In the genomic region with DNA sequence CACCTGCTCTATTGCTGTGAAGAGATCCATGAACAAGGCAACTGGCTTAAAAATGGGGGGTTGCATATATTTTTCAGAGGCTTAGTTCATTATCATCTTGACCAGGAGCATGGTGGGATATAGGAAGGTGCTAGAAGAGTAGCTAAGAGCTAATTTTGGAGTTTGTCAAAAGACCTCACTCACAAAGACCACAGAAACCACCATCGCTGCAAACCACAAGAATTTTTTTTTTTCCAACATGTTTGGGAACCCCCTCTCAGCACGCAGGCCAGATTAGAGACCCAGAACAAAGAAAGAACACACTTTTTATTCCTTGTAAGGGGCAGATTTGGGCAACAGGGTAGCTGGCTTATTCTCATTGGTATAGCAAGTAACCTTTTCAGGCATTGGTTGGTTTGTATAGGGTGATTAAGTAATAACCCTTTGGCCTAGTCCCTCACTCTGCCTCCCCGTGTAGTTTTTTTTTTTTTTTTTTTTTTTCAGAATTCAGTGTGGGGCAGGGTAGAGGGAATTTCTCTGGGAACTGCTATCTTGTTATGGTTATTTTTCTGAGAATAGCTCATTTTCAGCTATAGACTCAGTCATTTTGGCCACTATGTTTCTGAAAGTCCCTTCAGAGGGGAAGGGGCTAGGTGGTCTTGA, we compare ENCODE assay signal across 36 mouse cellular contexts. TPM values are rescaled to one million over a fixed set of nuclear protein-coding genes. Genes with fewer than 3 reads are reported as not detected.
"Had no signal": no experiment of that assay in that cellular context is flagged by ENCODE, and none has a peak within 500 bp of the region (broad histone marks: within the 10 kb centered on the region; RNA-seq: fewer than 3 reads in every experiment).

No protein-coding gene starts in this region.

- H3K27me3 ChIP-seq: embryonic facial prominence, embryonic 12.5 days; embryonic facial prominence, embryonic 13.5 days; embryonic facial prominence, embryonic 15.5 days; forebrain, embryonic 12.5 days; forebrain, embryonic 13.5 days; forebrain, embryonic 15.5 days had no signal

- H3K4me1 ChIP-seq: embryonic facial prominence, embryonic 10.5 days; embryonic facial prominence, embryonic 12.5 days; embryonic facial prominence, embryonic 13.5 days; embryonic facial prominence, embryonic 15.5 days; forebrain, embryonic 10.5 days; forebrain, embryonic 12.5 days; forebrain, embryonic 13.5 days; forebrain, embryonic 15.5 days; heart, embryonic 10.5 days had no signal

- H3K9ac ChIP-seq: embryonic facial prominence, embryonic 12.5 days; embryonic facial prominence, embryonic 13.5 days; embryonic facial prominence, embryonic 15.5 days; forebrain, embryonic 12.5 days; forebrain, embryonic 13.5 days; forebrain, embryonic 15.5 days; forebrain, postnatal 0 days had no signal

- H3K4me2 ChIP-seq: embryonic facial prominence, embryonic 12.5 days; embryonic facial prominence, embryonic 13.5 days; embryonic facial prominence, embryonic 15.5 days; forebrain, embryonic 12.5 days; forebrain, embryonic 13.5 days; forebrain, embryonic 15.5 days; heart, embryonic 11.5 days had no signal

- H3K9me3 ChIP-seq: embryonic facial prominence, embryonic 12.5 days; embryonic facial prominence, embryonic 15.5 days; forebrain, embryonic 15.5 days had no signal

- H3K36me3 ChIP-seq: embryonic facial prominence, embryonic 10.5 days; embryonic facial prominence, embryonic 12.5 days; embryonic facial prominence, embryonic 13.5 days; embryonic facial prominence, embryonic 15.5 days; forebrain, embryonic 10.5 days; forebrain, embryonic 12.5 days; forebrain, embryonic 15.5 days; heart, embryonic 10.5 days had no signal

- H3K4me3 ChIP-seq: embryonic facial prominence, embryonic 10.5 days; embryonic facial prominence, embryonic 12.5 days; embryonic facial prominence, embryonic 13.5 days; embryonic facial prominence, embryonic 15.5 days; erythroblast, embryonic 14.5 days; forebrain, embryonic 10.5 days; forebrain, embryonic 12.5 days; forebrain, embryonic 13.5 days; forebrain, embryonic 15.5 days; gastrocnemius, adult 2 months; heart, adult 2 months; heart, embryonic 10.5 days had no signal

- H3K27ac ChIP-seq: embryonic facial prominence, embryonic 10.5 days; embryonic facial prominence, embryonic 12.5 days; embryonic facial prominence, embryonic 13.5 days; embryonic facial prominence, embryonic 15.5 days; forebrain, embryonic 10.5 days; forebrain, embryonic 12.5 days; forebrain, embryonic 13.5 days; forebrain, embryonic 15.5 days; gastrocnemius, adult 2 months; heart, adult 2 months; heart, embryonic 10.5 days had no signal

- DNase-seq: cerebellum, adult 9-11 months; cerebellum, postnatal 10 days; cerebellum, postnatal 14 days; cerebellum, postnatal 25 days; cerebellum, postnatal 36 days; embryo, embryonic 11 days; forebrain, postnatal 0 days; gastrocnemius, adult 2 months; gastrocnemius, postnatal 10 days; gastrocnemius, postnatal 14 days; gastrocnemius, postnatal 25 days; gastrocnemius, postnatal 36 days; heart, adult 18-20 months; heart, adult 2 months had no signal

RNA-seq across cellular contexts. Expression of gene Rpl39l, which starts 2.3 kb away (rescaled TPM):
- total RNA-seq: common myeloid progenitor, adult 5-6 weeks; gastrocnemius, adult 18-20 months; gastrocnemius, adult 2 months; gastrocnemius, adult 8-10 months; gastrocnemius, postnatal 36 days; granulocyte monocyte progenitor cell, adult 5-6 weeks; heart, adult 18-20 months; heart, adult 2 months; heart, adult 8-10 months had no signal
- polyA plus RNA-seq: embryonic facial prominence, embryonic 10.5 days; embryonic facial prominence, embryonic 11.5 days; forebrain, embryonic 10.5 days; forebrain, embryonic 11.5 days; forebrain, embryonic 13.5 days; forebrain, embryonic 14.5 days; forebrain, embryonic 15.5 days; forebrain, embryonic 16.5 days had no signal

RNA-seq across cellular contexts. Expression of gene Atf7ip2, which starts 20.2 kb away (rescaled TPM):
- total RNA-seq: gastrocnemius, adult 18-20 months; gastrocnemius, adult 2 months; gastrocnemius, adult 8-10 months; gastrocnemius, postnatal 10 days; gastrocnemius, postnatal 14 days; gastrocnemius, postnatal 25 days; gastrocnemius, postnatal 36 days; granulocyte monocyte progenitor cell, adult 5-6 weeks; heart, adult 18-20 months; heart, adult 2 months; heart, adult 8-10 months had no signal
- polyA plus RNA-seq: erythroblast, embryonic 14.5 days; frontal cortex, adult 2 months; gonadal fat pad, adult 2 months; heart, adult 2 months had no signal
